Mouse (Mus musculus): ENCODE measurements around the gene Lipa.

The Lipa gene

DNA sequence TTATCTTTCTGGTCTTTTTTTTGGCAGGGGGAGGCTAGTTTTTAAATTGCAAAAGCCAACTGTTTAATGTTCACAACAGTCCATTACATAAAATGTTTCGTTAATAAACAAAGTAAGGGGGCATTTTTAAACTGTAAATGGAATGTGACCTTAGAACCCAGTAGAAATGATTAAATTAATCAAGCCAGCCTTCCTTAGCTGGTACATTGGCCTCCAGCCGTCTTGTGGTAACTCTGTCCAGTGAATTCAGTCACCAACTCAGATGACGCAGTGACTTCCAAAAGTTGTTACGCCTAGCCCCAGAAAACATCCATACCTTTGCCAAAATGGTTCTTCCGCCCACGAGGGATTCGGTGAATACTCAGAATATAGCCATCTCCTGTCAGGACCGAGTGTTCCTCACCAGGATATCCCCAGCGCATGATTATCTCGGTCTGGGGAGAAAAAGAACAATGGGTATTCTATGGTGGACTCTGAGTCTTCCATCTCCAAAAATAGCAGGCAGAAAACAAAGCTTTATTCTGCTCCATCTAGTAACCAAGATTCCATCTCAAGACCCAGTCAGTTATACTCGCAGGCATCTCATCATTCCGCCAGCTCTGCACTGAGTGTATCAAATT, 4.1 kb downstream of the Lipa start:
- in situ Hi-C loops (cut with MboI, MseI), result no loop called here

DNA sequence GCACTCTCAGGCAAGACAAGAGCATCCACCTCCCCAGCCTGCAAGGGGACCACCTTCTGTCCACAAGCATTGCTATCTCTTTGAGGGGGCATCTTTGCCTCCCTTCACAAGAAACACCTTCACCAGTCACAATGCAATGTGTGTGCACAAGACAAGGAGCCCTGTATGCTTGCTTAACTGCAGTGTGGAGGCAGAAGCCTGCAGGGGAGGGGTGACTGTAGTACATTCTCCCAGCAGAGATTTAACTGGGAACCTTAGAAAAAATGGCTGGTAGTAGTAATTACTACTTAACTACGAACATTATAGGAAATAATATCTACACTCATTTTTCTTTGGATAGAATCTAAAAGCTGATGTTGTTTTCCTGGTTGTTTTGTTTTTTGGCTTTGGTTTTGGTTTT, 5.3 kb downstream of the Lipa start:
- in situ Hi-C loops (cut with MboI, MseI), result no loop called here

DNA sequence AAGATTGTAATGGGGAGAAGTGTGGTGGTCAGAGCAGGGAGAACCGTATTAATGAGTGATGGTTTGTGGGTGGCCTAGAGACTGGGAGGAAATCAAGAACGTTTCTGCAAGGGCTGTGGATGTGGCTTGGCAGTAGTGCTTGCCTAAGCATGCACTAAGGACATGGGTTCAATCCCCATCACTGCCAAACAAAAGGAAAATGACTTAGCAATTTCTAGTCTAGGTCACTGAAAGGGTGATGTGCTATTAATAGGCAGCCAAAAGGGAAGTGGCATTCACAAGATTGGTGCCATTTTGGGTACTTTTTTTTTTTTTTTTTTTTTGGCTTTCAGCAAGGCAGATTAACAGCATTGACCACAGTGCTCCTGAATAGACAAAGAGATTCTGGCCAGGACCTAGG, 5.9 kb downstream of the Lipa start:
- in situ Hi-C loops (cut with MboI, MseI), result no loop called here

DNA sequence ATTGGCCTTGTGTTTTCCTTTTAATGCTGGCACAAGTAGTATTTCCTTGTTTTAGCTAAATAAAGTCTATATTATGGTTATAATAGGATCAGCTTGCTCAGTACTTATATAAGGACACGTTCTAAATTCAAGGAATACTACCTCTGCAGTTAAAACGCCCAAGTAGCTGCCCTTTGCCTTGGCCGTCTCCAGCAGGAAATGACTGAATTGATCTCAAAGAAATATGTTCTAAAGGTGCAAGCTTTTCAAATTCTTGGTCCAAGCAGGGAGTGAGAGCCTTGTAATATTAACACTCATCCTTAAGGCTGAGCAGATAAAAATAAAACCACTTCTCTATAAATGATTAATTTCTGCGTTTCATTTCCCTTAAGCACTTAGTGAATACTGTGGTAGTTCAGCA, 7.2 kb downstream of the Lipa start:
- in situ Hi-C loops (cut with MboI, MseI), result no loop called here

DNA sequence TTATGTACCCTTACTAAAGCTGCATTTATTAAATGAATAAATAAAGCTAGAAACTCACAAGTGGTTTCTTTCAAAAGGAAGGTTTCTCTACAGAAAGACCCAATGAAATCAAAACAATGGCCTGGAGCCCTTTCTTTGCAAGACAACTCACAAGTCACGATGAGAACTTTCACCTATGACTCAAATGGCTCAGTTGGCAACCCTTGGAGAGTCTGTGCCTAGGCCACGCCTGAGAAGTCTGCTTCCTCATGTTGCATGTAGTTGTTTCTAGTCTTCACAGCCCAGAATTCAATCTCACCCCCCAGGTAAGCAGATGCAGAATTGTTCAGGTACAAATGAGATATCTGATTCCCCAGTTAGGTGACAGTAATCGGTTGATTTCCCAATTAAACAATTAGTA, 7.6 kb downstream of the Lipa start:
- in situ Hi-C loops (cut with MboI, MseI), result no loop called here

DNA sequence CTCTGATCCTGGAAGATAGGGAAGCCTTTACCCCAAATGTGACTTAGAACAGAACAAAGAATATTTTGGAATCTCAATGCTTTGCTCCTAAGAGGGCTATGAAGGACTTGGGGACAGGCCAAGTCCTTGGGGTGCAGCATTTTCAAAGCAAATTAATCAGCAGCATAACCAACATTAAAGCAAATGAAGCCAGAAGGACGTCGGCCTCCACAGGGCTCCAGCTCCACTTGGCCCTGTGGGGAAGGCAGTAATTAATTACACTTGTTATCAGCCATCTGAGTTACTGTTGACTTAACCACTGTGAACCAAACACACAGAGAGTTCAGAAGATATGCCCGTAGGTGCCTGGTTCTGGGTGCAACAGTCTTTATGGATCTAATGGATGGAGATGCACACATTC, 8.5 kb downstream of the Lipa start:
- in situ Hi-C loops (cut with MboI, MseI), result no loop called here

DNA sequence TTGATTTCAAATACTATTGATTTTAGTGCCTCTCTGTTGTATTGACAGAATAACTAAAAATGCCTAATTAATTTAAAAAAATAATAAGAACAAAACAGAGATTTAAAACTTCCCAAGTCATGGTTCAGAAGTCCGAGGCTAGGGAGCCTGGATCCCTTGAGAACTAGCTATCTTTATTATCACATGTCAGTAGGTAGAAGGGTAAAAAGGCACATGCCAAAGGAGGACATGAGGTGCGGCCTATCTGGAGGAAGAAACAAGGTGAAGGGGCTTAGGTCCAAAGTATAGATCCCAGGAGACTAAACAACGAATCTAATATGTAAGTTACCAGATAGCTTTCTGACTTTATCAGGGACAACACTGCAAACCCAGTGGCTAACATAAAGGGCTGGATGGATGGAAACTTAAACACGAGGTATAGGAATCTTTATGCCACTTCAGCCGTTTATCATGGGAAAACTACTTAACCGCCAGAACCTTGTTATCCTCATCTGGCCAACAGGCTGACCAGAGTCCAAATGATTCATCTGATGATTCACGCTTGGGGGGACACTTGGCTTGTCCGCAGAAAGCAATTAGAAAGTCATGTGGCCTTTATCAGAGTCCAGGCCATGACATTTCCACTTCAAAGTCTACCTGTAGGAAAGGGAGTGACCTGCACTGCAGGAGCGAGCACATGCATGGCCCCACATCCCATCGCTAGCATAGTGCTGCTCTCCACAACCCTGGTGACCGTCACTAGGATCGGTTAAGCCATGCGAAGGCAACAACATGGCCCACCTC, 9.3 kb downstream of the Lipa start:
- in situ Hi-C loops (cut with MboI, MseI), result no loop called here

DNA sequence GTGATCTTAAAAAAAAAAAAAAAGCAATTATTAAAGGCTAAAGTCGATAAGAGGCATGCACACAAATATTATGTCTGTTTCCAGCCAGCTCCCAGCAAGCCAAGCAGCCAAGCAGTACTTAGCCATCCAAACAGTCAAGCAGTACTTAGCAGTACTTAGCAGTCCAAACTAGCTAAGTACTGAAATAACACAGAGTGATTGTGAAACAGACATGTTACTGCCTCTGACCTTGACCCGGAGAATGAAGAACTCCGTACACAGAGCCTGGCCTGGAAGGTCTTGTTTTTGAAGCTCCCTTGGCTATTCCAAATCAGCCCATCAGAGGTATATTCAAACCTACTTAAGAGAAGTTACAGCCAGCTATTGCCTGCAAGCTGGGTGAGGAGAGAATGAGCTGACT, 10.1 kb downstream of the Lipa start:
- in situ Hi-C loops (cut with MboI, MseI), result no loop called here

DNA sequence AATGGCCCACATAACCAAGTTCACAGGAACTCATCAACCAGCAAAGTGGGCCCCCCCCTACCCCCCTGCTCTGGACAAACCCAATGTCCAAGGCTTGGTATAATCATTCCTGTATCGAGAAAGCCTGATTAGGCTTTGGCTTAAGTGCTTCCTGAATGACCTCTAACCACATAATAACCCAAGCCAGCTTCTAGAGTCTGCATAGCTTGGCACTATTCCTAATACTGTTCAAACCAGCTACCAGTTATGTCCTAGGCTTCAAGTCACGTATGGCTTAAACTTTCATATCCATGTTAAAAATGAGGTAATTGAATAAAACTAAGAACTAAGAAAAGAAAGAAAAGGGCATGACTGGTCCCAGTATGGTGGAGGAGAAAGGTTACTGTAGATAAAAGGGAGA, 10.9 kb downstream of the Lipa start:
- in situ Hi-C loops (cut with MboI, MseI), result no loop called here

DNA sequence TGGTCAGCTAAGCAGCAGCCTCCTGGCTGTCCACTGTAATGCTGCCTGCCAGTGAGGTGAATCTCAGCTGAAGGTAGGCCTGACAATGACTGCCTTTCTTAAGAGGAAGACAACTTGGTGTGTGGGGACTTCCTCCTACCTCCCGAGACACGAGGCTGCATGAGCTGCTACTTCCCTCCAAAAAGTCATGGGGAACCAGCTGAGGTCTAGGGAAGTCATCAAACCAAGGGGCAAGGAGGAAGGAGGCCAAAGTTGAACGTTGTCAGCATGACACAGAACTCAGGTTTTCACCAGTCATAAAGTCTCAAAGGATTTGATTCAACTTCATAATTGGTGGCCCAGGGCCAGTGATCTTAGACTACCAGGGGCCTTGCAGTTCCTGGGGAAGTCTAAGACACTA, 11.6 kb downstream of the Lipa start:
- in situ Hi-C loops (cut with MboI, MseI), result no loop called here

DNA sequence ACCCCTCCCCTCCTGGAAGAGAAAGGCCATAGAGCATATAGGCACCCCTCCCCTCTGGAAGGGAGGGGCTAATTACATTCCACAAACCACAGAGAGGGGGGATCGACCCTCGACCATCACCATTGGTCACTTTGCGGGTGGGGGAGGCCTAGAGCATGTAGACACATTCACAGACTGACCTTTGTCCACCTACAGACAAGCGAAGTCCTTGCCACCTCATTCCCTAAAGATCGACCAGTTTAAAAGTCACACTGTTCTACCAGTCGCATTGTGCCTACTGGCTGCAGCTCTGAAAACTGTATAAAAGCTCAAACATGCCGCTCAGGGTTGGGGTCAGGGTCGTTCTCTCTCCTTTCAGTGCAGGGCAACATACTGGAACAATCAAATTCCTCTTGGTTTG, 15.7 kb downstream of the Lipa start:
- in situ Hi-C loops (cut with MboI, MseI), result no loop called here

DNA sequence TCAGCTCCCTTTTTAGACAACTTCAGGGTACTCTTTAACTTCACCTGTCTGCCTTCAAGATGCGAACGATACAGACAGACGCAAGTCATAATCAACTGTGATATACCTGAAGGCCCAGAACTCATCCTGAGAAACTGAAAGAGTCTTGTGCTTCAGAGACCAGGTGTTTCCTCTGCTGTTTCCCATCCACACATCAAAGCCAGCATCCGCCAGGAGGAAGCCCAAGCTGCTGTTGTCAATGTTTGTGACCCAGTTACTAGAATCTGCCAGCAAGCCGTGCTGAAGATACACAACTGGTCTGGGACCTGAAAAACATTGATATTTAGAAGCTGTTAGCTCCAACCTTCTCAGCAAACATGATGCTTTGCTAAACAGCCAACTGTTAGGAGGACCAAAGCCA, 16.6 kb downstream of the Lipa start:
- in situ Hi-C loops (cut with MboI, MseI), result no loop called here

DNA sequence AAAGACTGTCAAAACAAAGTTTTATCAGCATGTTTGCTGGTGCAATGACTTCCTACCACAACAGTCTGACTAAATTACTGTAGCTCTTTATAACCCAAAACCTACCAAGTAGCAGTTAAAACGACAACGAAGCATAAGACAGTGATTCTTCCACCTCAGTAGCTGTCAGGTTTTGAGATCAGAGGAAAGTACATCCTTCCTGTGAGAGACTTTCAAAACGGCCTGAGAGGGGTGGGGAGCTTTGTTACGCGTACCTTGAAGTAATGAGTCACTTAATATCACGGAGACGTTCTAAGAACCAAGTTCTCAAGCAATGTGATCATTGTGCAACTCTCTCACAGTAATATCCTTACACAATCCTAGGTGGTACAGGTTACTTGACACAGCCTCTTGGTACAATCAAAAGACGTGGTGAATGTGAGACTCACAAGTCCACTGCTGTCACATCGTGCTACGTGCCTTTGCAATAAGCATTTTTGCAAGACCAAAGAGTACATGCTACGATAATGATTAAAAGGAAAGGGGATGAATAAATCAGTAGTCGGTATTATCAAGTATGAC, 22.0 kb downstream of the Lipa start:
- in situ Hi-C loops (cut with MboI, MseI), result no loop called here

DNA sequence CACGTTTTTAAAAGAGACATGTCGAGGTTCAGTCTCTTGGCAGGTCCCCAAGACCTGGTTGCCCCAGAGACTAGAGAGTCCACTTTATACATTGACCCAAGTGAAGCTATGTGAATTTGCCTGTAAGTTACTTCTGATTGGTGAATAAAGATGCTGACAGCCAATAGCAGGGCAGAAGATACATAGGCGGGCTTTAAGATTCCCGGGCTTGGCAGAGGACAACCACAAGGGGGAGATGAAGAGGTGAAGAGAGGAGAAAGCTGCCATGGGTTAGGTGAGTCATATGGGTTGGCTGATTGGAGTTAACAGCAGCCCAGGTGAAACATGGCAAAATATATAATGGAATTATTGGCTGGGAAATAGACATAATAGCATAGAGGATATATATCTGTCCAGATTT, 26.5 kb downstream of the Lipa start:
- in situ Hi-C loops (cut with MboI, MseI), result no loop called here

DNA sequence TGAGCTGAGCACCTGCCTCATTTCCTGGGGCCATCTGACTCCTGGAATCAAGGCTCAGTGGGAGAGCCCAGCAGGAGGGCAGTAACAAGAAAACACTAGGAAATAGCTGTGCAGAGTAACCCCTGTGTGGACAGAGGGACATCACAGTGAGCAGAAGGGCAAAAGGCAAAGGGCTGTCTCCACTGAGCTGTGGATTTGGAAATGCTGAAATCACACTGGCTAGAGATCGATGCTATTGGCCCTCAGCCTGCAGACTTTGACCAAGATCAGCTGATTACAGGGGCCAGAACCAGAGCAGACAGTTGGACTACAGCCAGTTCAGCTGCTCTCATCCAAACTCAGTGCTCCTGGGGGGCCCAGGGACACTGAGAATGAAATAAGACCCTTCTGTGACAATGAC, 30.9 kb downstream of the Lipa start:
- in situ Hi-C loops (cut with MboI, MseI), result no loop called here

DNA sequence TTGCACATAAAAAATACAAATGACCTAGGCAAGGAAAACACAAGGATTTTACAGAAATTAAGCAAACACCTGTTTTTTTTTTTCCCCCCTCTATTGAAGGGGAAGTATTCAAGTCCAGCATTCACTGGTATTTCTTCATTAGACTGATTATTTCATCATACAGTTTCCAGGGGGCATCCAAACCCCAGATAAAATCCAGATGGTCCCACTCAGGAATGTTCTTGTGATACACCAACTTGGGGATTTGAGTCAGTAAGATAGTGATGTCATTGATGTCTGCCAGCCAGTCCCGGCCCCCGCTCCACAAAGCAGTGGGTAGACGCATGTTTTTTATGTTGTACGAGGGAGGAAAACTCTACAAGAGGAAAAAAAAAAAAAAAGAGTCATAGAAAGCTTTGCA, 33.4 kb downstream of the Lipa start:
- in situ Hi-C loops (cut with MboI, MseI), result no loop called here

DNA sequence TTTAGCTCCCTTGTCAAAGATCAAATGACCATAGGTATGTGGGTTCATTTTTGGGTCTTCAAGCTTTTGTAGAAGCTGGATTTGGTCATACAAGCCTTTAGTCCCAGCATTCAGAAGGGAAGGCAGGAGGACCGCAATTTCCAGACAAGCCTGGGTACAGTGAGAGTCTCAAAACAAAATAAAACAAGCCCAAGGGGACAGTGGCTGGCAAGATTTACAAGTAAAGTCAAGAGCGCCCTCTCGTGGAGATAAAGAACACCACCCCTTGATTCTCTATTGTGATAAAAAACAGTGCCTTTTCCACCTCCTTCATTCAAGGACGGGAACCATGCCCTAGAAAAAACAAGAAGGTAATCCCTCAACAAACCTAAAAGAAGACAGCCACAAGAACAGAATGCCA, 43.7 kb downstream of the Lipa start:
- in situ Hi-C loops (cut with MboI, MseI), result loop anchor here (5.0 kb wide), 2 partner anchors 151 to 241 kb away; no protein-coding TSS in a partner anchor

DNA sequence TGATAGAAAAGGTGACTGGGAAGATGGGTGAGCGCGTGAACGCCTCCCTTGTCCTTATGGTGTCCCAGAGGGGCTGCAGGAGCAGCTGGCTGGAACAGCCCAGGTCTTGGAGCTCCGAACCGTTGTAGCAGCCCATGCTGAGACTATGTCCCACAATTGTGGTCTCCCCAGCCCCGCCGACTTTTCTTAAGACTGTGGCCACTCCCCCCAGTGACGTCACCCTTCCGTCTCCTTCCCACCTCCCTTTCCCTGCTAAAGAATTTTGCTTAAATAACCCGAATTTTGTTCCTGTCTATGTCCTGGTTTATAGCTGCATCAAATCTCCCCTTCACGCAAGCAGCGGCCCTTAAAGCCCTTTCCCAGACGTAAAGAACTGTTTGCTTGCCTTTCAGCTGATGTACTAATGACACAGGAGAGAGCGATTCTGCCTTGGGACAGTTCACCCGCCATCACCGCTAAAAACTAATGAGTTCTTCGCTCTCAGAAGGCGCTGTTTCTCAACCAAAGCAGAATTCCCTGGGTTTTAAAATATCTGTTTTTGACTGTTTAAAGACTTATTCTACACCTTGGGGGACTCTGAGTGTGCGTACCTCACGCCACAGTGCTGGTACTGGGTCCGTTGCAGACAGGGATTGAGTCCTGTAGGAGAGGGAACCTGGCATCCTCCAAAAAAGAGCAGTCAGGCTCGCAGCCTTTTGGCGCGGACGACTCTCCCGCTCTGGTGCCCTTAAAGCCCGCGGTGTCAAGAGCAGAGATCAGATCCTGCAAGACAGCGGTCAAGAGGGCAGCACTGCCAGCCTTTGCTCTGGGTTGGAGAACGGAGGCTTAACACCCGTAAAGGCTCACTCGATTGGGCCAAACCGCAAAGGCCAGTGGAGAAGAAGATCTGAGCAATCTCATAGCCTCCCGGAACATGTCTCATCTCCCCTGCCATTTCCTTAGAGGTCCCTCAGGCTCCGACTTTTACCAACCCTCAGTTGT, 52.0 kb downstream of the Lipa start, which contains the start of gene Ch25h:
Gene Ch25h, minus strand, starts transcription at position 174 of the 981 bp plus-strand sequence.
- in situ Hi-C loops (cut with MboI, MseI), result no loop called here

DNA sequence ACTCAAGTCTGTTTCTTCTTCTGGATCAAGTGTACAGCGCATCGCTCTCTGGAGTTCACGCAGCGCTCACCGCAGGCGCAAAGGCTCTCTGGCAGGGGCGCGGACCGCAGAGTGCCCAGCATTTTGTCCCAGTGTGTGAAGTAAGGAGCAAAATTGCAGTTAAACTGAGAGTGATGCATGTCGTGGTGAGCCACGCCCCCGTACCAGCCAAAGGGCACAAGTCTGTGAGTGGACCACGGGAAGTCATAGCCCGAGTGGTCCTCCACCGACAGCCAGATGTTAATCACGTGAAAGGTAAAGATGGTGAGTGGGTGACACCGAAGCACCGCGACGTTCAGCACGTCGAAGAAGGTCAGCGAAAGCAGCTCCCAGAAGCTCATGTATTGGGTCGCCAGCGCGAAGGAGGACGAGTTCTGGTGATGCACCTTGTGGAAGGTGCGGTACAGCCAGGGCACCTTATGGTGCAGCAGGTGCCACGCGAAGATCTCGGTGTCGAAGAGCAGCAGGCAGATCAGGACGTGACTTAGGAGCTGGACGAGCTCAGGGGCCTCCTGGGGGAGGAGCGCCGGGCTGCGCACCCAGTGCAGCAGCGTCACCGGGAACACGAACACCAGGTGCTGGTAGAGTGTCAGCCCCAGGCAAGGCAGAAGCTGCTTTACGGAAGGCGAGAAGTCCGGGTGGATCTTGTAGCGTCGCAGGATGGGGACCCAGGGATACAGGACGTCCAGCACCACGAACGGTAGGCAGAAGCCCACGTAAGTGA, 52.9 kb downstream of the Lipa start:
- in situ Hi-C loops (cut with MboI, MseI), result no loop called here

DNA sequence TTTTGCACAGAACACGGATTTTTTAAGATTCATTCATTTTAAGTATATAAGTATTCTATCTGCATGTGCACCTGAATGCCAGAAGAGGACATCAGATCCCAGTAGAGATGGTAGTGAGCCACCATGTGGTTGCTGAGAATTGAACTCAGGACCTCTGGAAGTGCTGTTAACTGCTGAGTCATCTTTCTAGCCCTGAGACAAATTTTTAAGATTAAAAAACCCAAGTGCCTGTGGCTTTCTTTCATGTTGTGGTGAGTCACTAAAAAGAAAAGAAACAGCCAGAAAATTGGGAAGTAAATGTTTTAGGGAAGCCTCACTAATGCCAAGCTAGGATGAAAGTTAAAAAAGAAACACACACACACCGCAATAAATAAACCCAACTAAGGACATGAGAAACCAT, 55.6 kb downstream of the Lipa start:
- in situ Hi-C loops (cut with MboI, MseI), result no loop called here

DNA sequence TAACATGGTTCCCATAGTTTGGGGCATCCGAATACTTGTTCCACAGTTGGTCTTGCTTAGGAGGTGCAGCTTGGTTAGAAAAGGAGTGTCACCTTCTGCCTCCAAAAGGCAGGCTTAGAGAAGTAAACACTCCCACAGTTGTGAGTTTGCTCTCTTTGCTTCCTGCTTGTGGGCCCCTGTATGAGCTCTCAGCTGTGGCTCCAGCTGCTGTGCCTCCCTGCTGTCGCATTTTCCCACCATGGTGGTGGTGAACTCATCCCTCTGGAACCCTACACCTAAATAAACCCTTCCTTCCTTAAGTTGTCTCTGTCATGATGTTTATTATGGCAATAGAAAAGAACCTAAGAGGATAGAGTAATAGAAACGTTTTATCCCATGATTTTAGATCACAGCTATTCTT, 58.5 kb downstream of the Lipa start:
- in situ Hi-C loops (cut with MboI, MseI), result no loop called here
